Mouse (Mus musculus): ENCODE results near the gene D030056L22Rik. TPM values are rescaled to one million over a fixed set of nuclear protein-coding genes. Genes with fewer than 3 reads are reported as not detected.

Gene D030056L22Rik
- polyA plus RNA-seq, 1 experiment from 2014 or later = 31.0 TPM

DNA sequence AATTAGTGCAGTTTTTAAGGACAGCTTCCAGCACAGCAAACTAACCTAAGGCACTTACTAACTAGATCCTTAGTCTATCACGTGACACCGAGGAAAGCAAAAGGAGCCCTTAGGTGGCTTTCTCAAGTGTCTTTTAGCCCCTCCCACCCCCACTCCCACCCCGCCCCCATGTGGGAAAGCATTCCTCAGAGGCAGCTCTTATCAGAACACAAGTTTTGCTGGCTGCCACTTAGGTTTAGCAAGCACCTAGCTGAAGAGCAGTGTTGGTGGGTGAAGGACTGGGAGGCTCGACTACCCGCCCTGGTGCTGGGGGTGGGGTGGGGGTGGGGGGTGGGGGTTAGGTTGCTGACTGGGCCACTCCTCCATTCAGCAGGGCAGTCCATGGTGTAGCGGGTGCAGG, 45.3 kb downstream of the D030056L22Rik start:
- ATAC-seq (replicated peaks; ENCODE audit: low FRiP score, low read depth) = peak; percentile 76
- 0 out of 2 replicates have a peak, but pooled peaks cover 3% of the 10 kb centered on the region for H3K4me1 ChIP-seq (replicated peaks; ENCODE audit: insufficient read depth, low read length)
- no peak for TF ChIP-seq CTCF (IDR thresholded peaks at IDR 0.05; ENCODE audit: low read depth)
- H3K9ac ChIP-seq (ENCODE audit: low read depth, low read length) = no peak overlapping the region
- no peak overlapping the region for H3K4me2 ChIP-seq (ENCODE audit: low read length)
- H3K9me3 ChIP-seq (replicated peaks; ENCODE audit: low read length) = no peaks in the 10 kb centered on the region
- no peaks in the 10 kb centered on the region for H3K36me3 ChIP-seq (ENCODE audit: insufficient read depth, low read length)
- 34% methylated on average over 6 of the region's 6 CpGs for WGBS
- no peaks in the 10 kb centered on the region for H3K27me3 ChIP-seq (ENCODE audit: insufficient read depth, low read length)
- no peak overlapping the region for H3K27ac ChIP-seq
- H3K4me3 ChIP-seq (replicated peaks; ENCODE audit: low read depth, low read length) = no peak overlapping the region
- no peak for DNase-seq (ENCODE audit: low spot score)

DNA sequence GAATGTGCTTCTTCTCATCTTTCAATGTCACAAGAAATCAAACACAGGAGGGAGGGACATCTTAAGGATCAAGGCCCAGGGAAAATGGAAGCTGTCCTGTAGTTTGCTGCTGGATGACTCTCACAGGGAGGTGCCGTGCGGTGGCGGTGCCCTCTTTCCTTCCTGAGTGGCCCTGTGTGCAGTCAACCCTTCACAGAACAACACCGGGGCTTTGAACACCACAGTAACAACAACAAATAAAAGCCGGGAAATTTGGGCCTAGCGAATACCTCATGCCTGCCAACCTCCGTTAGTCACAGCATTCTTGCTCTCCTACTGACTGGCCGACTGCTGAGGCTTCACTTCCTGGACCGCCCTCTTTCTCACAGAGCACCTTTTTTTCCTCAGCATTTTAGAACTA, 45.9 kb downstream of the D030056L22Rik start:
- Histone ChIP-seq H3K27ac (peak overlapping the region; percentile 3; the same call in 1 of the 2 replicates), H3K9ac (ENCODE audit: low read depth, low read length) (no peak overlapping the region), H3K27me3 (ENCODE audit: insufficient read depth, low read length) (no peaks in the 10 kb centered on the region), H3K4me2 (ENCODE audit: low read length) (no peak overlapping the region), H3K36me3 (ENCODE audit: insufficient read depth, low read length) (no peaks in the 10 kb centered on the region), H3K9me3 (replicated peaks; ENCODE audit: low read length) (no peaks in the 10 kb centered on the region), H3K4me3 (replicated peaks; ENCODE audit: low read depth, low read length) (no peak overlapping the region), H3K4me1 (replicated peaks; ENCODE audit: insufficient read depth, low read length) (0 out of 2 replicates have a peak, but pooled peaks cover 3% of the 10 kb centered on the region)
- ATAC-seq (replicated peaks; ENCODE audit: low FRiP score, low read depth) = peak; percentile 90
- TF ChIP-seq CTCF (IDR thresholded peaks at IDR 0.05; ENCODE audit: low read depth) = no peak
- WGBS = 23% methylated on average over 9 of the region's 9 CpGs
- DNase-seq (ENCODE audit: low spot score) = peak; percentile 66

DNA sequence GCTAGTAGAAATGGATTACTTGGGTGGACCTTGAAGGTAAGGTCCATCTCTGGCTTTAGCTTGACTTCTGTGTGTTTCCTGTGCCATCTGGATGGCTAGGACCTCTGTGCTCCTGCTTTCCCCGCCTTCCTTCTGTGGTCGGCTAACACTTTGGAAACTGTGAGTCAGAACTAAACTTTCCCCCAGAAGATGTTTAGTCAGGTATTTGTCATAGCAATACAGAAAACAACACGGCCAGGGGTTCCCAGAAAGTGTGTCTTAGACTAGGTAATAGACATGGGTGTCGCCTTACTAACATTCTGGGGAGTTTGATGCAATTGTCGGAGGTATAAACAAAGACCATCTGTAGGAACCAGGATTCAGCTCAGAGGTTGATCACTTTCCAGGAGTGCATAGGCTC, 53.4 kb downstream of the D030056L22Rik start:
- H3K4me3 ChIP-seq (replicated peaks; ENCODE audit: low read depth, low read length) = no peak overlapping the region
- H3K27me3 ChIP-seq (ENCODE audit: insufficient read depth, low read length) = no peaks in the 10 kb centered on the region
- no peak overlapping the region for H3K27ac ChIP-seq
- no peaks in the 10 kb centered on the region for H3K36me3 ChIP-seq (ENCODE audit: insufficient read depth, low read length)
- no peaks in the 10 kb centered on the region for H3K9me3 ChIP-seq (replicated peaks; ENCODE audit: low read length)
- no peak for DNase-seq (ENCODE audit: low spot score)
- no peak for ATAC-seq (replicated peaks; ENCODE audit: low FRiP score, low read depth)
- H3K4me1 ChIP-seq (replicated peaks; ENCODE audit: insufficient read depth, low read length) = no peaks in the 10 kb centered on the region
- TF ChIP-seq CTCF (IDR thresholded peaks at IDR 0.05; ENCODE audit: low read depth) = no peak
- H3K9ac ChIP-seq (ENCODE audit: low read depth, low read length) = no peak overlapping the region
- 74% methylated on average over 5 of the region's 5 CpGs for WGBS
- no peak overlapping the region for H3K4me2 ChIP-seq (ENCODE audit: low read length)

Other genes with a start within 250 kb of the D030056L22Rik start
- 190 and 191 TPM in 2 replicates for gene Ostf1, start 81.4 kb upstream of the D030056L22Rik start, polyA plus RNA-seq (2015; fragmentation: Nextera tagmentation; extraction: Ambion mirVana)
- 20.6 and 24.7 TPM in 2 replicates for gene Nmrk1, start 81.2 kb upstream of the D030056L22Rik start, polyA plus RNA-seq (2015; fragmentation: Nextera tagmentation; extraction: Ambion mirVana)
- 32.2 and 35.9 TPM in 2 replicates for gene Carnmt1, start 42.4 kb upstream of the D030056L22Rik start, polyA plus RNA-seq (2015; fragmentation: Nextera tagmentation; extraction: Ambion mirVana)
- 1.2 and 1.4 TPM in 2 replicates for gene Trpm6, start 36.8 kb downstream of the D030056L22Rik start, polyA plus RNA-seq (2015; fragmentation: Nextera tagmentation; extraction: Ambion mirVana)

Measured in kidney, postnatal 0 days (tissue).